Mouse (Mus musculus) stomach, embryonic 15.5 days (tissue): ENCODE data around the gene Elf1. TPM values are rescaled to one million over a fixed set of nuclear protein-coding genes. Genes with fewer than 3 reads are reported as not detected.
A peak's percentile ranks its signal among the peaks of the same experiment; 100 is the strongest.

Experiments
- ATAC-seq: fragments of 200-750 bp; cut with Nextera tagmentation; 2 replicates; pipeline ENCODE4 v1.8.0; 2017; ENCODE audit warnings: low read depth, moderate number of reproducible peaks, moderate TSS enrichment; ENCODE audit not compliant: insufficient read depth, low FRiP score
- H3K27ac ChIP-seq: fragments of 300-500 bp; sonication (generic); 2 replicates; pipeline ENCODE4 v1.5.1; 2015; ENCODE audit warnings: mild to moderate bottlenecking, inconsistent platforms
- H3K27me3 ChIP-seq: fragments of 300-500 bp; sonication (generic); replicated peaks from 2 replicates; pipeline ENCODE4 v1.6.1; 2015; ENCODE audit warnings: inconsistent platforms
- H3K36me3 ChIP-seq: fragments of 300-500 bp; sonication (generic); 2 replicates; pipeline ENCODE4 v1.6.1; 2015; ENCODE audit warnings: inconsistent platforms
- H3K4me1 ChIP-seq: fragments of 300-500 bp; sonication (generic); 2 replicates; pipeline ENCODE4 v1.6.1; 2015; ENCODE audit warnings: inconsistent platforms
- H3K4me2 ChIP-seq: fragments of 300-500 bp; sonication (generic); 2 replicates; pipeline ENCODE4 v1.6.1; 2015; ENCODE audit warnings: mild to moderate bottlenecking, inconsistent platforms
- H3K4me3 ChIP-seq: fragments of 300-500 bp; sonication (generic); replicated peaks from 2 replicates; pipeline ENCODE4 v1.5.1; 2015; ENCODE audit warnings: inconsistent platforms
- H3K9ac ChIP-seq: fragments of 300-500 bp; sonication (generic); 2 replicates; pipeline ENCODE4 v1.6.1; 2015; ENCODE audit warnings: inconsistent platforms
- H3K9me3 ChIP-seq: fragments of 300-500 bp; sonication (generic); 2 replicates; pipeline ENCODE4 v1.6.1; 2016; ENCODE audit warnings: inconsistent platforms
- WGBS: fragments of 180-500 bp; shearing (Covaris S2); methylation state at CpG from one replicate; pipeline ENCODE4 v1.1.7; 2015; 5-methylcytosine and 5-hydroxymethylcytosine counted together
- polyA plus RNA-seq: library from polyadenylated mRNA; unstranded; fragments of >200 nt; fragmentation: Nextera tagmentation; extraction: Ambion mirVana; gene quantifications from 2 replicates; pipeline ENCODE4 v1.2.1, GENCODE M21; 2015

Elf1 gene
- polyA plus RNA-seq, 1 experiment from 2014 or later: 26.1 TPM

GRCm38 (mm10) chr14:79499326-79499725, 18.3 kb downstream of the Elf1 start:
- no peak for ATAC-seq
- H3K36me3 ChIP-seq: no peaks in the 10 kb centered on the region

GRCm38 (mm10) chr14:79500756-79501155, 19.8 kb downstream of the Elf1 start:
- 79% methylated on average over 4 of the region's 4 CpGs for WGBS
- no peak overlapping the region for H3K4me3 ChIP-seq
- no peak for ATAC-seq
- H3K27me3 ChIP-seq: no peaks in the 10 kb centered on the region
- H3K4me1 ChIP-seq: peaks cover 2% of the 10 kb centered on the region; the same call in 1 of the 2 replicates
- H3K9ac ChIP-seq: no peak overlapping the region
- no peaks in the 10 kb centered on the region for H3K9me3 ChIP-seq
- no peak overlapping the region for H3K4me2 ChIP-seq
- H3K27ac ChIP-seq: no peak overlapping the region
- no peaks in the 10 kb centered on the region for H3K36me3 ChIP-seq

More at GRCm38 (mm10) chr14:79499326-79499725, 18.3 kb downstream of the Elf1 start:
- Histone ChIP-seq H3K4me2 (no peak overlapping the region), H3K4me3 (no peak overlapping the region), H3K4me1 (peaks cover 2% of the 10 kb centered on the region; the same call in 1 of the 2 replicates), H3K9ac (no peak overlapping the region), H3K9me3 (no peaks in the 10 kb centered on the region), H3K27ac (no peak overlapping the region), H3K27me3 (no peaks in the 10 kb centered on the region)
- 67% methylated on average over 9 of the region's 9 CpGs for WGBS

- no peak overlapping the region for H3K4me3 ChIP-seq
- H3K36me3 ChIP-seq: no peaks in the 10 kb centered on the region
- no peaks in the 10 kb centered on the region for H3K27me3 ChIP-seq
- WGBS: 52% methylated on average over 5 of the region's 5 CpGs
- no peak for ATAC-seq
- no peak overlapping the region for H3K9ac ChIP-seq
- H3K4me1 ChIP-seq: peaks cover 2% of the 10 kb centered on the region; the same call in 1 of the 2 replicates
- no peak overlapping the region for H3K4me2 ChIP-seq
- no peaks in the 10 kb centered on the region for H3K9me3 ChIP-seq
- peak overlapping the region; percentile 8 for H3K27ac ChIP-seq
Observed at GRCm38 (mm10) chr14:79503371-79504075, 22.5 kb downstream of the Elf1 start.

- Histone ChIP-seq H3K4me3 (no peak overlapping the region), H3K9me3 (no peaks in the 10 kb centered on the region), H3K27ac (peak overlapping the region; percentile 8; the same call in 1 of the 2 replicates), H3K9ac (no peak overlapping the region), H3K27me3 (no peaks in the 10 kb centered on the region), H3K4me1 (peaks cover 6% of the 10 kb centered on the region), H3K4me2 (no peak overlapping the region), H3K36me3 (no peaks in the 10 kb centered on the region)
- no peak for ATAC-seq
- WGBS: 78% methylated on average over 7 of the region's 7 CpGs
Observed at GRCm38 (mm10) chr14:79504246-79505006, 23.4 kb downstream of the Elf1 start.

- Histone ChIP-seq H3K36me3 (no peaks in the 10 kb centered on the region), H3K27ac (no peak overlapping the region), H3K4me2 (no peak overlapping the region), H3K9ac (no peak overlapping the region), H3K4me3 (no peak overlapping the region), H3K9me3 (no peaks in the 10 kb centered on the region), H3K27me3 (no peaks in the 10 kb centered on the region), H3K4me1 (peaks cover 6% of the 10 kb centered on the region)
- 70% methylated on average over 9 of the region's 9 CpGs for WGBS
- peak; percentile 81; the same call in 1 of the 2 replicates for ATAC-seq
Observed at GRCm38 (mm10) chr14:79506207-79506606, 25.2 kb downstream of the Elf1 start.

- H3K27me3 ChIP-seq: no peaks in the 10 kb centered on the region
- no peaks in the 10 kb centered on the region for H3K36me3 ChIP-seq
- peaks cover 6% of the 10 kb centered on the region for H3K4me1 ChIP-seq
- H3K9me3 ChIP-seq: no peaks in the 10 kb centered on the region
- ATAC-seq: no peak
- no peak overlapping the region; the same call in 1 of the 2 replicates for H3K27ac ChIP-seq
- H3K4me2 ChIP-seq: no peak overlapping the region
- no peak overlapping the region for H3K9ac ChIP-seq
- 64% methylated on average over 1 of the region's 1 CpGs for WGBS
- H3K4me3 ChIP-seq: no peak overlapping the region
Observed at GRCm38 (mm10) chr14:79507846-79508245, 26.9 kb downstream of the Elf1 start.

GRCm38 (mm10) chr14:79508662-79509305, 27.8 kb downstream of the Elf1 start:
- Histone ChIP-seq H3K4me1 (peaks cover 5% of the 10 kb centered on the region), H3K4me3 (no peak overlapping the region), H3K4me2 (no peak overlapping the region), H3K27ac (no peak overlapping the region), H3K27me3 (no peaks in the 10 kb centered on the region), H3K36me3 (no peaks in the 10 kb centered on the region), H3K9me3 (no peaks in the 10 kb centered on the region), H3K9ac (no peak overlapping the region)
- WGBS: 71% methylated on average over 9 of the region's 9 CpGs
- ATAC-seq: no peak

GRCm38 (mm10) chr14:79511521-79511920, 30.5 kb downstream of the Elf1 start:
- Histone ChIP-seq H3K36me3 (no peaks in the 10 kb centered on the region), H3K27ac (no peak overlapping the region), H3K4me3 (no peak overlapping the region), H3K4me2 (no peak overlapping the region), H3K27me3 (no peaks in the 10 kb centered on the region), H3K9ac (no peak overlapping the region), H3K4me1 (peaks cover 4% of the 10 kb centered on the region; the same call in 1 of the 2 replicates), H3K9me3 (no peaks in the 10 kb centered on the region)
- WGBS: 54% methylated on average over 1 of the region's 1 CpGs
- ATAC-seq: no peak

- Histone ChIP-seq H3K4me3 (no peak overlapping the region), H3K27me3 (no peaks in the 10 kb centered on the region), H3K36me3 (no peaks in the 10 kb centered on the region), H3K9me3 (no peaks in the 10 kb centered on the region), H3K4me2 (no peak overlapping the region), H3K9ac (no peak overlapping the region), H3K27ac (no peak overlapping the region; the same call in 1 of the 2 replicates), H3K4me1 (peaks cover 2% of the 10 kb centered on the region; the same call in 1 of the 2 replicates)
- 73% methylated on average over 2 of the region's 2 CpGs for WGBS
- ATAC-seq: no peak
Observed at GRCm38 (mm10) chr14:79513951-79514350, 33.0 kb downstream of the Elf1 start.

GRCm38 (mm10) chr14:79515100-79515499, 34.1 kb downstream of the Elf1 start:
- no peaks in the 10 kb centered on the region for H3K4me1 ChIP-seq
- H3K4me2 ChIP-seq: peak overlapping the region; percentile 42
- H3K9me3 ChIP-seq: no peaks in the 10 kb centered on the region
- no peaks in the 10 kb centered on the region for H3K36me3 ChIP-seq
- H3K9ac ChIP-seq: no peak overlapping the region
- H3K27me3 ChIP-seq: no peaks in the 10 kb centered on the region
- ATAC-seq: peak; percentile 85
- H3K4me3 ChIP-seq: peak overlapping the region; percentile 37; the same call in 1 of the 2 replicates
- H3K27ac ChIP-seq: peak overlapping the region; percentile 88
- WGBS: 57% methylated on average over 8 of the region's 8 CpGs

GRCm38 (mm10) chr14:79515511-79516242, 34.7 kb downstream of the Elf1 start:
- Histone ChIP-seq H3K4me2 (peak overlapping the region; percentile 42), H3K9ac (peak overlapping the region; percentile 2; the same call in 1 of the 2 replicates), H3K27me3 (no peaks in the 10 kb centered on the region), H3K4me1 (no peaks in the 10 kb centered on the region), H3K9me3 (no peaks in the 10 kb centered on the region), H3K27ac (peak overlapping the region; percentile 88), H3K36me3 (no peaks in the 10 kb centered on the region), H3K4me3 (peak overlapping the region; percentile 37)
- WGBS: 55% methylated on average over 8 of the region's 8 CpGs
- ATAC-seq: peak; percentile 92
